Mouse (Mus musculus): ENCODE results near the gene Cul7.

The Cul7 gene

GRCm38 (mm10) chr17:46702506-46702905 is 52.4 kb downstream of the Cul7 start:
- no peak for TF ChIP-seq GATA4 (IDR thresholded peaks at IDR 0.05; ENCODE audit: insufficient replicate concordance, low read length)

GRCm38 (mm10) chr17:46703971-46704886 is 54.1 kb downstream of the Cul7 start:
- no peak for TF ChIP-seq GATA4 (IDR thresholded peaks at IDR 0.05; ENCODE audit: insufficient replicate concordance, low read length)

- no peak for TF ChIP-seq GATA4 (IDR thresholded peaks at IDR 0.05; ENCODE audit: insufficient replicate concordance, low read length)
Measured at GRCm38 (mm10) chr17:46704887-46705835, 55.0 kb downstream of the Cul7 start, which contains the start of gene Ppp2r5d. Gene Ppp2r5d (minus strand): TSS chr17:46705111.

- no peak for TF ChIP-seq GATA4 (IDR thresholded peaks at IDR 0.05; ENCODE audit: insufficient replicate concordance, low read length)
Measured at GRCm38 (mm10) chr17:46706375-46707089, 56.4 kb downstream of the Cul7 start.

- TF ChIP-seq GATA4 (IDR thresholded peaks at IDR 0.05; ENCODE audit: insufficient replicate concordance, low read length), result no peak; the same call in 1 of the 2 replicates
Measured at GRCm38 (mm10) chr17:46710959-46711597, 60.9 kb downstream of the Cul7 start, which contains the start of gene Pex6. Gene Pex6 (plus strand): TSS chr17:46711463.

GRCm38 (mm10) chr17:46711612-46712271 is 61.6 kb downstream of the Cul7 start:
- no peak for TF ChIP-seq GATA4 (IDR thresholded peaks at IDR 0.05; ENCODE audit: insufficient replicate concordance, low read length)

GRCm38 (mm10) chr17:46712442-46712841 is 62.3 kb downstream of the Cul7 start:
- no peak for TF ChIP-seq GATA4 (IDR thresholded peaks at IDR 0.05; ENCODE audit: insufficient replicate concordance, low read length)

GRCm38 (mm10) chr17:46713849-46714248 is 63.7 kb downstream of the Cul7 start:
- no peak for TF ChIP-seq GATA4 (IDR thresholded peaks at IDR 0.05; ENCODE audit: insufficient replicate concordance, low read length)
